Mouse (Mus musculus) kidney, postnatal 0 days (tissue): ENCODE measurements around the gene Mras. TPM values are rescaled to one million over a fixed set of nuclear protein-coding genes. Genes with fewer than 3 reads are reported as not detected.

ENCODE experiments used
- ATAC-seq: fragments of 200-750 bp; cut with Nextera tagmentation; replicated peaks from 2 replicates; pipeline ENCODE4 v1.8.0; 2017; ENCODE audit warnings: low read depth, moderate number of reproducible peaks, moderate TSS enrichment, moderate library complexity; ENCODE audit not compliant: low FRiP score
- DNase-seq: peaks from one replicate; pipeline ENCODE4 v3.0.0-alpha.2; 2016; ENCODE audit warnings: low spot score
- H3K27ac ChIP-seq: fragments of 300-500 bp; sonication (generic); 2 replicates; pipeline ENCODE4 v1.5.1; 2014; ENCODE audit warnings: mild to moderate bottlenecking
- H3K27me3 ChIP-seq: fragments of 300-500 bp; sonication (generic); 2 replicates; pipeline ENCODE4 v1.6.1; 2014; ENCODE audit warnings: low read length, mixed read lengths; ENCODE audit not compliant: insufficient read depth
- H3K36me3 ChIP-seq: fragments of 300-500 bp; sonication (generic); 2 replicates; pipeline ENCODE4 v1.6.1; 2014; ENCODE audit warnings: low read length, mixed read lengths; ENCODE audit not compliant: insufficient read depth
- H3K4me1 ChIP-seq: fragments of 300-500 bp; sonication (generic); replicated peaks from 2 replicates; pipeline ENCODE4 v1.6.1; 2014; ENCODE audit warnings: antibody characterized with exemption, low read length, mixed read lengths; ENCODE audit not compliant: insufficient read depth
- H3K4me2 ChIP-seq: fragments of 300-500 bp; sonication (generic); 2 replicates; pipeline ENCODE4 v1.6.1; 2014; ENCODE audit warnings: mild to moderate bottlenecking, low read length, moderate library complexity, mixed read lengths
- H3K4me3 ChIP-seq: fragments of 300-500 bp; sonication (generic); replicated peaks from 2 replicates; pipeline ENCODE4 v1.5.1; 2014; ENCODE audit warnings: low read depth, low read length
- H3K9ac ChIP-seq: fragments of 300-500 bp; sonication (generic); 2 replicates; pipeline ENCODE4 v1.6.1; 2014; ENCODE audit warnings: low read depth, low read length
- H3K9me3 ChIP-seq: fragments of 300-500 bp; sonication (generic); replicated peaks from 2 replicates; pipeline ENCODE4 v1.6.1; 2016; ENCODE audit warnings: low read length, inconsistent platforms, mixed read lengths
- CTCF ChIP-seq: IDR thresholded peaks from 2 replicates; pipeline ENCODE4 v1.5.1; 2016; ENCODE audit warnings: antibody characterized with exemption, low read depth, mild to moderate bottlenecking, moderate library complexity
- WGBS: fragments of 180-500 bp; shearing (Covaris S2); extraction: QIAGEN DNeasy Blood & Tissue Kit; methylation state at CpG from one replicate; pipeline ENCODE4 v1.1.7; 2014; 5-methylcytosine and 5-hydroxymethylcytosine counted together
- polyA plus RNA-seq: library from polyadenylated mRNA; unstranded; fragments of >200 nt; fragmentation: Nextera tagmentation; extraction: Ambion mirVana; gene quantifications from 2 replicates; pipeline ENCODE4 v1.2.1, GENCODE M21; 2015

The Mras gene
- polyA plus RNA-seq, 1 experiment from 2014 or later = 19.4 TPM

GRCm38 (mm10) chr9:99345351-99345792 lies 91.8 kb downstream of the Mras start:
- H3K4me2 ChIP-seq = no peak overlapping the region
- no peaks in the 10 kb centered on the region for H3K9me3 ChIP-seq
- H3K27me3 ChIP-seq = no peaks in the 10 kb centered on the region
- H3K4me1 ChIP-seq = no peaks in the 10 kb centered on the region
- no peak for ATAC-seq
- TF ChIP-seq CTCF = no peak
- 25% methylated on average over 4 of the region's 4 CpGs for WGBS
- no peaks in the 10 kb centered on the region for H3K36me3 ChIP-seq
- DNase-seq = no peak
- no peak overlapping the region for H3K4me3 ChIP-seq
- H3K27ac ChIP-seq = no peak overlapping the region
- H3K9ac ChIP-seq = no peak overlapping the region

DNA sequence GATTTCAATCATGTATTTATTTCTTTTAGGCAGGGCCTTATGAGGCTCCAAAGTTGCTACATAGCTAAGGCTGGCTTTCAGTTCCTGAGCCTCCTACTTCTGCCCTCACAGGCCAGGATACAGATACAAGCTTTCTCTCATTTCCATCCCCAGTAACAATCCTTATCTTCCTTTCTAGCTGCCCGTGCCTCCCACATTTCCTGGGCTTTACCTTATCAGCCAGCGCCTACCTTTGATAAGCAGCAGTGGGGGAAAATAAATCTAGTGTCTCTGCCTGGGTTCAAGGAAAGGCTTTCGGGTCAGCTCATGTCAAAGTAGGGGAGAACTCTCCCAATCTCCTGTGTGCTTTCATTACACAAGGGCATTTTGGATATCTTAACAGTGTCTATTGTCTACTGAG lies 95.6 kb downstream of the Mras start:
- H3K4me1 ChIP-seq = no peaks in the 10 kb centered on the region
- TF ChIP-seq CTCF = no peak
- no peak overlapping the region for H3K9ac ChIP-seq
- H3K27ac ChIP-seq = no peak overlapping the region
- H3K27me3 ChIP-seq = no peaks in the 10 kb centered on the region
- no peaks in the 10 kb centered on the region for H3K9me3 ChIP-seq
- DNase-seq (no peak), ATAC-seq (no peak)
- H3K4me2 ChIP-seq = no peak overlapping the region
- H3K4me3 ChIP-seq = no peak overlapping the region
- no peaks in the 10 kb centered on the region for H3K36me3 ChIP-seq
- 78% methylated on average over 3 of the region's 3 CpGs for WGBS

GRCm38 (mm10) chr9:99340126-99340525 lies 97.1 kb downstream of the Mras start:
- no peak for DNase-seq
- H3K4me1 ChIP-seq = no peaks in the 10 kb centered on the region
- 57% methylated on average over 12 of the region's 12 CpGs for WGBS

DNA sequence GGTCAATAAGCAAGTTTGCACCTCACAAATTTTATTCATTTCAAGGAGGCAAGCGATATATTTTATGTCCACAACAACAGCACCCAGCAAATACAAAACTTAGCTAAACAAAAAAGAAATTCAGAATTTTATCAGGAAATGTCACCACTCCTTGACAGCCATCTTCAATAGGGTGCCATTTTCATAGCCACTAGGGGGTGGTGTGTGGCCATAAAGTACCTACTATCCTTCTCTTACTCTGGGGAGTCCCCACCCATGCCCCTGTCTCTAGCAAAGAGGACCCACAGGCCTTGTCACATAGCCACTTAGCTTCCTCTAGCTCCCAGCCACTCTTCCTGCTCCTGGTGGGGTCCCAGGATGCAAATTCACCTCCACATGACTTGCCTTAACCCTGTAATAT lies 98.0 kb downstream of the Mras start:
- peak; percentile 38 for TF ChIP-seq CTCF
- WGBS = 74% methylated on average over 1 of the region's 1 CpGs
- Histone ChIP-seq H3K4me2 (no peak overlapping the region), H3K4me3 (no peak overlapping the region), H3K9me3 (no peaks in the 10 kb centered on the region), H3K36me3 (no peaks in the 10 kb centered on the region), H3K27me3 (no peaks in the 10 kb centered on the region), H3K27ac (no peak overlapping the region), H3K9ac (no peak overlapping the region), H3K4me1 (no peaks in the 10 kb centered on the region)
- ATAC-seq (no peak), DNase-seq (no peak)

More at GRCm38 (mm10) chr9:99340126-99340525, 97.1 kb downstream of the Mras start:
- H3K4me2 ChIP-seq = no peak overlapping the region
- TF ChIP-seq CTCF = no peak
- H3K9ac ChIP-seq = no peak overlapping the region
- no peaks in the 10 kb centered on the region for H3K27me3 ChIP-seq
- H3K9me3 ChIP-seq = no peaks in the 10 kb centered on the region
- no peaks in the 10 kb centered on the region for H3K36me3 ChIP-seq
- no peak for ATAC-seq
- H3K4me3 ChIP-seq = no peak overlapping the region
- H3K27ac ChIP-seq = no peak overlapping the region

DNA sequence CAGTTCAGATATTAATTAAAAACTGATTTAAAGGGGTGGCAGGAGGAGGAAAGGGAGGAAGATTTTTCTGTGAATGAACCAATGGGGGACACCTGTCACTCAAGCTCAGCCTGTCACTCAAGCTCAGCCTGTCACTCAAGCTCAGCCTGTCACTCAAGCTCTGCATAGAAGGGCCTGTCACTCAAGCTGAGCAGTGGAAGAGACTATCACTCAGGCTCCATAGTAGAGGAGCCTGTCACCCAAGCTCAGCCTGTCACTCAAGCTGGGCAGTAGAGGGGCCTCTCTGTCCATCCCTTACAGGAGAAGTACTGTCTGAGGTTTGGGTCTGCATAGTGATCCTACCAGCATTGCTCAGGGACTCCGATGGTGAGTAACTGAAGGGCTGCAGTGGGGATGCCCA lies 98.9 kb downstream of the Mras start:
- DNase-seq (no peak), ATAC-seq (no peak)
- Histone ChIP-seq H3K4me3 (no peak overlapping the region), H3K27me3 (no peaks in the 10 kb centered on the region), H3K27ac (no peak overlapping the region), H3K9ac (no peak overlapping the region), H3K9me3 (no peaks in the 10 kb centered on the region), H3K4me2 (no peak overlapping the region), H3K4me1 (no peaks in the 10 kb centered on the region), H3K36me3 (no peaks in the 10 kb centered on the region)
- no peak for TF ChIP-seq CTCF
- WGBS = 95% methylated on average over 1 of the region's 1 CpGs

GRCm38 (mm10) chr9:99336538-99336937 lies 100.6 kb downstream of the Mras start:
- H3K36me3 ChIP-seq = no peaks in the 10 kb centered on the region
- WGBS = 82% methylated on average over 4 of the region's 4 CpGs
- no peak for ATAC-seq
- no peaks in the 10 kb centered on the region for H3K9me3 ChIP-seq
- no peak for DNase-seq
- H3K4me1 ChIP-seq = no peaks in the 10 kb centered on the region
- no peak overlapping the region for H3K27ac ChIP-seq
- H3K9ac ChIP-seq = no peak overlapping the region
- H3K27me3 ChIP-seq = no peaks in the 10 kb centered on the region
- H3K4me2 ChIP-seq = no peak overlapping the region
- no peak overlapping the region for H3K4me3 ChIP-seq
- TF ChIP-seq CTCF = no peak

Other genes starting within 250 kb of the Mras start
- gene Faiml, start 200.1 kb downstream of the Mras start, polyA plus RNA-seq = not detected in 2 replicates
- gene Cep70, start 194.0 kb downstream of the Mras start, polyA plus RNA-seq = 21.9 and 22.1 TPM in 2 replicates
- gene Esyt3, start 78.8 kb downstream of the Mras start, polyA plus RNA-seq = 0.41 and 0.42 TPM in 2 replicates
- gene Nme9, start 14.1 kb upstream of the Mras start, polyA plus RNA-seq = 0.11 TPM in 1 of 2 replicates, not detected in the other
- gene Armc8, start 131.5 kb upstream of the Mras start, polyA plus RNA-seq = 15.8 and 18.9 TPM in 2 replicates
- gene Dbr1, start 138.4 kb upstream of the Mras start, polyA plus RNA-seq = 17.0 and 21.2 TPM in 2 replicates
- 1.2 and 2.0 TPM in 2 replicates for gene A4gnt, start 175.1 kb upstream of the Mras start, polyA plus RNA-seq
- gene Dzip1l, start 192.1 kb upstream of the Mras start, polyA plus RNA-seq = 17.3 and 18.7 TPM in 2 replicates